Mouse (Mus musculus): ENCODE measurements around the gene Actbl2. TPM values are rescaled to one million over a fixed set of nuclear protein-coding genes. Genes with fewer than 3 reads are reported as not detected.

Actbl2 gene
- polyA plus RNA-seq, 1 experiment from 2014 or later = not detected

DNA sequence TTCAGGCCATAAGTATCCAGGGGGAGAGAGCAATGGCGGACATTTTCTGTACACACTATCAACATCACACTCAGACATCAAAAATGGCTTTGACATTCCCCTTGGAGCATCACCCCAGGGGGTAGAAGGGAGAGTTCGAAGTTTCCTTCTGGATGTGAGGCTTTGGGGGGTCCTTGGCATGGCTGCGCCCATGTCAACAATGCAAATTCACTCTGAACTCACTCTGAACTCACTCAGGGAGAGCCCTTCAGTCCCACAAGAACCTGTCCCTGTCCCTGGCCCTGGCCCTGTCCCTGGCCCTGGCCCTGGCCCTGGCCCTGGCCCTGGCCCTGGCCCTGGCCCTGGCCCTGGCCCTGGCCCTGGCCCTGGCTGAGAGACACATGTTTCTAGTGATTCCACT, 8.9 kb downstream of the Actbl2 start:
- no peak for ATAC-seq
- H3K4me3 ChIP-seq (replicated peaks; ENCODE audit: low read length) = no peak overlapping the region
- no peaks in the 10 kb centered on the region for H3K9me3 ChIP-seq (ENCODE audit: control insufficient read depth, low read length)
- no peak overlapping the region for H3K27ac ChIP-seq (ENCODE audit: low read length)
- WGBS = 87% methylated on average over 3 of the region's 3 CpGs
- no peaks in the 10 kb centered on the region for H3K36me3 ChIP-seq (ENCODE audit: control insufficient read depth, insufficient read depth)
- H3K9ac ChIP-seq (replicated peaks; ENCODE audit: low read depth, low read length) = no peak overlapping the region
- H3K4me1 ChIP-seq (replicated peaks; ENCODE audit: control insufficient read depth, insufficient read depth, low read length) = no peaks in the 10 kb centered on the region
- no peak overlapping the region for H3K4me2 ChIP-seq (ENCODE audit: low read length)
- H3K27me3 ChIP-seq (replicated peaks; ENCODE audit: control insufficient read depth, insufficient read depth, low read length) = no peaks in the 10 kb centered on the region

DNA sequence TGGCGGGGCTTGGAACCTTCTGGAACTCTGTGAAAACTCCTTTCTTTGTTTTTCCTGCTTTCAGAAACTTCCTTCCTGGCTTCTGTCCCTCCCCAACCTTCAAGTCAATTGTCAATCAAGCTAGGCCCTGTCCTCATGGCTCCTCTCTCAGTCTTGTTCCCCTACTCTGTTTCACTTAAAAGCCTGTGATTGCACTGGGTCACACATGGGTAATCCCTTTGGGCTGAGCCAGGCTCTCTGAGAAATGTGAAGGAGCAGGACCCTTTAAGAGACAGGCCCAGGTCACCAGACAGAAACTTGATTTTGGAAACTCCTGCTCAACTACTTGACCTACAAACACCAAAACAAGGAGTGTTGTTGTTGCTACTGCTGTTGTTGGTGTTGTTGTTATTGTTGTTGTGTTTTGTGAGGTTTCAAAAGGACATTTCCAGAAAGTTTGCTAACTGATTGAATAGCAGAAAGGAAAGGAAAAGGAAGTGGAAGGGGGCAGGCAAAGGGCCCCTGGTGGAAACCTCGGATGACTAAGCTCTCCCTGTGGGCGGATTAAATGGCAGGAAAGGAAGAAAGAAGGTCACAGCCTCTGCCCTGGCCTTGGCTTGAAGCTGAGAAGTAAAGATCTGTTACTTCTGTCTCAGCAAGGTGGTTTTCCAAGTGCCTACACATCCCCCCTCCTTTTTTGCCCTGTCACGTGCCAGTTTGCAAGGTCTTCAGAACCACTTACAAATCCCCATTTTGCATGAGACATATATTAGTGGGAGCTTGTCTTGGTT, 10.6 kb downstream of the Actbl2 start:
- no peak overlapping the region for H3K4me3 ChIP-seq (replicated peaks; ENCODE audit: low read length)
- 80% methylated on average over 4 of the region's 4 CpGs for WGBS
- no peak overlapping the region for H3K9ac ChIP-seq (replicated peaks; ENCODE audit: low read depth, low read length)
- no peaks in the 10 kb centered on the region for H3K4me1 ChIP-seq (replicated peaks; ENCODE audit: control insufficient read depth, insufficient read depth, low read length)
- H3K9me3 ChIP-seq (ENCODE audit: control insufficient read depth, low read length) = no peaks in the 10 kb centered on the region
- H3K27me3 ChIP-seq (replicated peaks; ENCODE audit: control insufficient read depth, insufficient read depth, low read length) = no peaks in the 10 kb centered on the region
- ATAC-seq = no peak
- no peaks in the 10 kb centered on the region for H3K36me3 ChIP-seq (ENCODE audit: control insufficient read depth, insufficient read depth)
- no peak overlapping the region for H3K27ac ChIP-seq (ENCODE audit: low read length)
- H3K4me2 ChIP-seq (ENCODE audit: low read length) = no peak overlapping the region

DNA sequence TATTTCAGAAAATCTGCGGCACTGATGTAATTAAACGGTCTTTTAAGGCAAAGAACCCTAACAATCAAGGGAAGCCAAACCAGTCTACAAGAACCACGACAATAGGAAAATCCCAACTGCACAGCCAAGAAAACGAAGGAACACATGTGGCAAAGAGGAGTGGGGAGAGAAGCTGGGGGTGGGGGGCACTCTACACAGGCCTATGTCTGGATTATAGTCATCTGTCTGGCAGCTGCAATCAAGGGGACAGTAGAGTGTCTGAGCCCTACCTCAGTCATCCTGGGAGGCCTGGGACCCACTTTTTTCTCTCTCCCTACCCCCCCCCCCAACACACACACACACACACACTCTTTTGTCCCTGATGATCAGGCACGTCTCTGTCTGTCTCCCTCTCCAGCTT, 12.0 kb downstream of the Actbl2 start:
- no peak for ATAC-seq
- H3K9ac ChIP-seq (replicated peaks; ENCODE audit: low read depth, low read length) = no peak overlapping the region
- H3K27me3 ChIP-seq (replicated peaks; ENCODE audit: control insufficient read depth, insufficient read depth, low read length) = no peaks in the 10 kb centered on the region
- no peak overlapping the region for H3K4me2 ChIP-seq (ENCODE audit: low read length)
- H3K27ac ChIP-seq (ENCODE audit: low read length) = no peak overlapping the region
- no peaks in the 10 kb centered on the region for H3K4me1 ChIP-seq (replicated peaks; ENCODE audit: control insufficient read depth, insufficient read depth, low read length)
- no peak overlapping the region for H3K4me3 ChIP-seq (replicated peaks; ENCODE audit: low read length)
- WGBS = 55% methylated on average over 5 of the region's 5 CpGs
- H3K9me3 ChIP-seq (ENCODE audit: control insufficient read depth, low read length) = no peaks in the 10 kb centered on the region
- H3K36me3 ChIP-seq (ENCODE audit: control insufficient read depth, insufficient read depth) = no peaks in the 10 kb centered on the region

DNA sequence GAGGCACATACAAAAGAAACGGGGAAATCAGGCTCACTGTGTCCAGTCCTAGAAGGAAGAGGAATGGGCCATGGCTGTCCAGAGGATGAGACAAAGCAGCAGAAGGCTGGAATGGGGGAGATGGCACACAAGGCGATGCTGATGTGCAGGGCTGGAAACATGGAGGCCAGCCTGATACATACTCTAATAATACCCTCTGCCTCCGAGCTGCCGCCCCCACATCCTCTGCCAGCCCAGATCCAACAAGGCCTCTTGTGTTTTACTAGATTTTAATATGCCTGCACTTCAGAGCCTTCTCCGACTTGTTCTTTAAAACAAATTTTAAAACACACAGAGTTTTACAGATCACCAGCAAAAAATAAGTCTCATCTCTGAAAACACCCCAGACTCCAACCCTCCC, 14.2 kb downstream of the Actbl2 start:
- ATAC-seq = no peak
- Histone ChIP-seq H3K27ac (ENCODE audit: low read length) (no peak overlapping the region), H3K36me3 (ENCODE audit: control insufficient read depth, insufficient read depth) (no peaks in the 10 kb centered on the region), H3K4me3 (replicated peaks; ENCODE audit: low read length) (no peak overlapping the region), H3K27me3 (replicated peaks; ENCODE audit: control insufficient read depth, insufficient read depth, low read length) (no peaks in the 10 kb centered on the region), H3K4me1 (replicated peaks; ENCODE audit: control insufficient read depth, insufficient read depth, low read length) (no peaks in the 10 kb centered on the region), H3K9ac (replicated peaks; ENCODE audit: low read depth, low read length) (no peak overlapping the region), H3K9me3 (ENCODE audit: control insufficient read depth, low read length) (no peaks in the 10 kb centered on the region), H3K4me2 (ENCODE audit: low read length) (no peak overlapping the region)
- 91% methylated on average over 5 of the region's 5 CpGs for WGBS

DNA sequence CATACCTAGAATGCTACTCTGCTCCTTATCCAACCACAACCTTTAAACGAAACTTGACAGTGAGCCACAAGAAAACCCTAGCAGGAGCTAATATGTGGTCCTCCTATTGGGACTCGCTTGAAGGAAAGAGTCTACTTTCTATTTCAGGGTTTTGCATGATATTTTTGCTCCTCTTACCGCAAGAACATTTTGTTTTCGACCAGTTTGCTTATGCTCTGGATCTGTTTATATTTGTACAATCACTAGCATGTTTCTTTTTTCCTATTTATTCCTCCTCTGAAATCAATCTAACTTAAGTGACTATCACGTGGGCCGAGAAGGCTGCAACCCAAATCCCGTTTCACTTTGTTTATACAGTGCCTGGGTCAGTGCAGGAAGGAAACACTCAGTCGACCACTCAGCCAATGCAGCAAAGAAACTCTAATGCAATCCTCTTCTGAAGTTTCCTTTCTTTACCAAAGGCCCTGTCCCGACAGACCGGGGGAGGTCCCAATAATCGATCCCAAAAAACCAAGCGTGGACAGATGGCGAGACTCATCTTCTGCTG, 15.0 kb downstream of the Actbl2 start:
- no peaks in the 10 kb centered on the region for H3K27me3 ChIP-seq (replicated peaks; ENCODE audit: control insufficient read depth, insufficient read depth, low read length)
- no peak overlapping the region for H3K9ac ChIP-seq (replicated peaks; ENCODE audit: low read depth, low read length)
- no peaks in the 10 kb centered on the region for H3K36me3 ChIP-seq (ENCODE audit: control insufficient read depth, insufficient read depth)
- H3K27ac ChIP-seq (ENCODE audit: low read length) = no peak overlapping the region
- no peak overlapping the region for H3K4me3 ChIP-seq (replicated peaks; ENCODE audit: low read length)
- H3K4me2 ChIP-seq (ENCODE audit: low read length) = no peak overlapping the region
- ATAC-seq = no peak
- H3K9me3 ChIP-seq (ENCODE audit: control insufficient read depth, low read length) = no peaks in the 10 kb centered on the region
- WGBS = 89% methylated on average over 13 of the region's 13 CpGs
- H3K4me1 ChIP-seq (replicated peaks; ENCODE audit: control insufficient read depth, insufficient read depth, low read length) = no peaks in the 10 kb centered on the region

DNA sequence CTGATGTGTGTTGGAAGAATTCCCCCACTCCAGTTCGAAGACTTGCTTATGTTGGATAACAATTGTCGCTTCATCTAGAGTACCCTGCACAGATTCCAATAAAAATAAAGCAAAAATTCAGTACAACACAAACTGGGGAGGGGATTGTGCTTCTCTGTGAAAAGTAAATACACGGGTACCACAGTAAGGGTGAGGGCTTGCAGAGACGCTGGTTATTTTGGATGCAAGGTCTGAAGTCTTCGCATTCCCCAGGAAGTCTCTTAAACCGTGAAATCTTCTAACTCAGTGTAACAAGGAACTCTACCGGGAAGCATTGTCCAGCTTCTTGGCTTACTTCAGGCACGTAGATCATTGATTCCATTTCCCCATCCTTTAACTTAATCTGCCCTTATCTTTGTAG, 17.1 kb downstream of the Actbl2 start:
- Histone ChIP-seq H3K4me2 (ENCODE audit: low read length) (no peak overlapping the region), H3K9ac (replicated peaks; ENCODE audit: low read depth, low read length) (no peak overlapping the region), H3K27ac (ENCODE audit: low read length) (no peak overlapping the region), H3K4me3 (replicated peaks; ENCODE audit: low read length) (no peak overlapping the region), H3K4me1 (replicated peaks; ENCODE audit: control insufficient read depth, insufficient read depth, low read length) (no peaks in the 10 kb centered on the region), H3K9me3 (ENCODE audit: control insufficient read depth, low read length) (no peaks in the 10 kb centered on the region), H3K36me3 (ENCODE audit: control insufficient read depth, insufficient read depth) (no peaks in the 10 kb centered on the region), H3K27me3 (replicated peaks; ENCODE audit: control insufficient read depth, insufficient read depth, low read length) (no peaks in the 10 kb centered on the region)
- 80% methylated on average over 8 of the region's 8 CpGs for WGBS
- ATAC-seq = no peak

DNA sequence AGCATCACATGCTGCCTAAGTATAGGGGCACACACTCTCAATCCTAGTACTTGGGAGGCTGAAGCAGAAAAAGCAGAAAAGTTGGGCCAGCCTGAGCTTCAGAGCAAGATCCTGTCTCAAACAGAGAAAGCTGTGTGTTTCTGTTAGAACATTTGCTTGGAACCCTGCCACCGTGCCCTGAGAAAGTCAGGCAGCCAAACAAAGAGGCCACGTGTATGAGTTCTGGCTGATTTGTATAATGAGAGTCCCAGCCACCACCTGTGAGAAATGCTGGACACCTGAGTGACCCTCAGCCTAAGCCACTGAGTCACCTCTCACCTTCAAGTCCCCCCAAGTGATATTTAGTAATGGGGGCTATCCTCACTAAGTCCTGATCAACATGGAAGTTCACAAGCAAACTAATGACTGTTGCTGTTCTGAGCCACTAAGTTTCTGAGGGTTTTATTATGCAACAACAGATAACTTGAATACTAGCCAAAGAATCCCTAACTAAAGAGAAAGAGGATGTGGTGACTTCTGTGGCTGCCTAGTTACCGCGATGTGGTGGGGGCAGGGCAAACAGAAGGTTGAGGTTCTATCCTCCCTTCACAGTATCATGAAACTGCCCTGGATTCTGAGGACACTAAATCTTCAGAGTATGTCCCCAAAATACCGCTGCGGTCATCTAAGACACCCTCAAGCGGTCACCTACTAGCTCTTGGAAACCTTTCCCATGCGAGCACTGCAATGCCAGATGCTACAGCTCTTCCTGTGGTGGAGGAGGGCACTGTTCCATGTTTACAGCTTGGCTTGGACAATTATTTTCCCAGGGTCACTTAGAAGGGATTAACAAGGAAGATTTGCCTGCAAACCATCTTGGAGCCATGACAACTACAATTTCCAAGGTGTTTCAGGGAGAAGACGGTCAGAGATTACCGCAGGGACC, 31.9 kb downstream of the Actbl2 start:
- 86% methylated on average over 10 of the region's 10 CpGs for WGBS
- no peaks in the 10 kb centered on the region for H3K4me1 ChIP-seq (replicated peaks; ENCODE audit: control insufficient read depth, insufficient read depth, low read length)
- H3K36me3 ChIP-seq (ENCODE audit: control insufficient read depth, insufficient read depth) = no peaks in the 10 kb centered on the region
- ATAC-seq = no peak
- no peak overlapping the region for H3K4me2 ChIP-seq (ENCODE audit: low read length)
- H3K27ac ChIP-seq (ENCODE audit: low read length) = no peak overlapping the region
- H3K9me3 ChIP-seq (ENCODE audit: control insufficient read depth, low read length) = no peaks in the 10 kb centered on the region
- no peak overlapping the region for H3K9ac ChIP-seq (replicated peaks; ENCODE audit: low read depth, low read length)
- no peak overlapping the region for H3K4me3 ChIP-seq (replicated peaks; ENCODE audit: low read length)
- no peaks in the 10 kb centered on the region for H3K27me3 ChIP-seq (replicated peaks; ENCODE audit: control insufficient read depth, insufficient read depth, low read length)

DNA sequence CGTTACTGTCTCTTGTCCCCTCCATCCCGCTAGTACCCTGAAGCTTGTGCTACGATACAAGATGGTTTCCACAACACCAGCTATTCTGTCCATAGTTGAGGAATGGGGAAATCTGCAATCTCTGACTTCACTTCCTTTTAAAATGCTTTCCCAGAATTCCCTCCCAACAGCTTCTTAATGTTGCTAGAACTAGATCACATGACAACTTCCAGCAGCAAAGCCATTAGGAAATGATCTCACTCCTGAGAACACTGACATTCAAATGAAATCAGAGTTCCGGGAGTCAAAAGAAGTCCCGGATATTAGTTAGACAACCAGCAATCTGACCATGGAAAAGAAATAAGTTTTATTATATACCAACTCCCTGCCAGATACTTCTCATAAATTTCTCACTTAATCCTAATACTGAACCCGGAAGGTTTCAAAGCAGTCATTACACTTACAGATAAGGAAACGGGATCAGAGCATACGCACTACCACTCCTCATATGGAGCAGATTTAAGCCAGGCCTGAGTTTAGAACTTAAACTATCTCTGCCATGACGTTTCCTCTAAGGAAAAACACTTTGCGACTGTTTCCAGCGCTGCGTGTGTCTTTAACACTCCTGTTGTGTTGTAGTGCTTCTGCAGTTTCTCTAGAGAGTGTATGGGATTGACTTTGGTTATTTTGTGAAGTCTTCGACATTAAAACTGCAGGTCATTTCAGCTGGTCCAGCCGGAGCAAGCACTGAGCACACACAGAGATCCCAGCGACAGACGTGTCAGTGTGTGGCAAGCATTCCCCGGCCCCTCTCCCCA, 36.5 kb downstream of the Actbl2 start:
- no peaks in the 10 kb centered on the region for H3K36me3 ChIP-seq (ENCODE audit: control insufficient read depth, insufficient read depth)
- no peak overlapping the region for H3K27ac ChIP-seq (ENCODE audit: low read length)
- ATAC-seq = no peak
- no peaks in the 10 kb centered on the region for H3K4me1 ChIP-seq (replicated peaks; ENCODE audit: control insufficient read depth, insufficient read depth, low read length)
- H3K4me3 ChIP-seq (replicated peaks; ENCODE audit: low read length) = no peak overlapping the region
- H3K9me3 ChIP-seq (ENCODE audit: control insufficient read depth, low read length) = no peaks in the 10 kb centered on the region
- no peak overlapping the region for H3K9ac ChIP-seq (replicated peaks; ENCODE audit: low read depth, low read length)
- no peak overlapping the region for H3K4me2 ChIP-seq (ENCODE audit: low read length)
- H3K27me3 ChIP-seq (replicated peaks; ENCODE audit: control insufficient read depth, insufficient read depth, low read length) = no peaks in the 10 kb centered on the region
- WGBS = 81% methylated on average over 17 of the region's 17 CpGs

Data from forebrain, embryonic 16.5 days (tissue).